Mouse (Mus musculus) heart, adult 2 months (tissue): Measurements from ENCODE around the gene Pdx1.

Experiments
- CTCF ChIP-seq: fragments of 200-600 bp; IDR thresholded peaks from 2 replicates; pipeline ENCODE4 v1.8.1; 2022; ENCODE audit warnings: antibody characterized with exemption, mild to moderate bottlenecking, moderate library complexity
- EP300 ChIP-seq: fragments of 200-500 bp; IDR thresholded peaks from 2 replicates; pipeline ENCODE4 v1.6.1; 2011; ENCODE audit warnings: low read depth, low read length, control low read depth; ENCODE audit not compliant: insufficient read depth
- POLR2A ChIP-seq: fragments of 200-500 bp; IDR thresholded peaks from 2 replicates; pipeline ENCODE4 v1.6.1; 2011; ENCODE audit warnings: mild to moderate bottlenecking, low read depth, low read length, control low read depth; ENCODE audit not compliant: insufficient read depth

DNA sequence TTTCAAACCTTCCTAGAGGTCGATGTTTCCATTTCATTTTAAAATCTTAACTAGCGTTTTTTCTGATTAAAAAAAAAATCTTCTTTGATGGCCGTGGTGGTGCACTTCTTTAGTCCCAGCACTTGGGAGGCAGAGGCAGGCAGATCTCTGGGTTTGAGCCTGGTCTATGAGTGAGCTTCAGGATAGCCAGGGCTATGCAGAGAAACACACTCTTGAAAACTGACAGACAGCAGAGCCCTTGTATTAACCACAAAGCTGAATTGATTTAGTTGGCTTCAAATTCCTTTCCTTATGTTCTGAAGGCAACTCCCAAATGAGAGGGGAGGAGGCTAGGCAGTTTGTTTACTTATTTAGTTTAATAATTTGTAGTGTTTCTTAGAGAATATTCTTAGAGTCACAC is 6.0 kb downstream of the Pdx1 start:
- TF ChIP-seq CTCF (no peak), POLR2A (no peak), EP300 (no peak)
